Mouse (Mus musculus) embryonic fibroblast, embryonic 13.5 days (primary cell): ENCODE measurements around the gene Bnip1. TPM values are rescaled to one million over a fixed set of nuclear protein-coding genes. Genes with fewer than 3 reads are reported as not detected.

Experiments
- H3K27ac ChIP-seq: 2 replicates; pipeline ENCODE4 v1.5.1; 2012; ENCODE audit warnings: low read length, control low read depth, inconsistent platforms; ENCODE audit not compliant: insufficient read depth
- H3K4me1 ChIP-seq: 2 replicates; pipeline ENCODE4 v1.6.1; 2011; ENCODE audit warnings: low read length; ENCODE audit not compliant: control insufficient read depth, insufficient read depth
- H3K4me3 ChIP-seq: 2 replicates; pipeline ENCODE4 v1.5.1; 2011; ENCODE audit warnings: mild to moderate bottlenecking, control low read depth, low read length; ENCODE audit not compliant: insufficient read depth
- CTCF ChIP-seq: IDR thresholded peaks from 2 replicates; pipeline ENCODE4 v1.5.1; 2011; ENCODE audit warnings: mild to moderate bottlenecking, control low read depth, low read length, moderate library complexity, borderline replicate concordance; ENCODE audit not compliant: insufficient read depth
- POLR2A ChIP-seq: IDR thresholded peaks from 2 replicates; pipeline ENCODE4 v1.6.1; 2011; ENCODE audit warnings: low read depth, mild to moderate bottlenecking, control low read depth, low read length, moderate library complexity
- polyA plus RNA-seq: library from polyadenylated mRNA; stranded (reverse); fragments of >200 nt; gene quantifications from 2 replicates; pipeline ENCODE4 v1.2.4, GENCODE M21; 2011; ENCODE audit warnings: low read depth; ENCODE audit not compliant: missing spikeins, insufficient read length

Bnip1 gene
- polyA plus RNA-seq = 22.8 and 22.9 TPM in 2 replicates

DNA sequence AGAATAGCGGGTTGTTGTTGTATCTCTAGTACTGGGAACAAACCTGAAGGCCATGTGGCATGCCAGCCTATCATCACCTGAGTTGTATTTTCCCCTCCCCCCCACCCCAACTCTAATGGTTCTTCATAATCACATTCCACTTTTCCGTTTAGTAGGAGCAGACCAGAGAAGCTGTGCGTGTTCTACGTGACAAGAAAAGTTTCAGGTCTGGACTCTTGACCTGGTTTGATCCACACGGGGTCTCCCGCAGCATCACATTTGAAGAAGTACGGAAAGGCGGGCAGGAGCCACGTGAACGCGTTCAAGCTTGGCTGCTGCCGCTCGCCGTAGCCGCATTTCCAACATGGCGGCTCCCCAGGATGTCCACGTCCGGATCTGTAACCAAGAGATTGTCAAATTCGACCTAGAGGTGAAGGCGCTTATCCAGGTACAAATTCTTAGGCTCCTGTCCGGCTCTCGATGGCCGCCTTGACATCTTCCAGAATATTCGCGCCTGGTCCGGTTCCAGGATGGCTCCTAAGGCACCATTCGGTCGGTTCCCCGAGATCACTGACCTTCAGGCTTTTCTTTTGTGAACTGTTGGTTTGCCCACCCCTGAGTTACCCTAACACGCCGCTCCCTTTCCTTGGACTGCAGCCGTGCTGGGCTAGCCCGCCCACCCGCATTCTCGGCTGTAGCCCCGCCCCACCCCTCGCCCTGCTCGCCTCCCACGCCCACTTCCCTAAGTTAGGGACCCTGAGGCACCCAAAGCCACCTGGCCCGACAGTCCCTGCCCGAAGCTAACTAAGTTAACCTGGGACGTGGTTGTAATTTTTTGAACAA, at the start of gene Bnip1:
Bnip1 (plus strand) TSS at position 317 of the 822 bp plus-strand sequence.
- H3K4me3 ChIP-seq = peak within 1 kb of the TSS; percentile 80
- peaks cover 2% of the 10 kb centered on the region for H3K4me1 ChIP-seq
- peak within 1 kb of the TSS; percentile 60; the same call in 1 of the 2 replicates for H3K27ac ChIP-seq
- TF ChIP-seq POLR2A (peak; percentile 49), CTCF (no peak)

GRCm38 (mm10) chr17:26742581-26742980, 38.3 kb upstream of the Bnip1 start:
- Histone ChIP-seq H3K4me3 (no peak overlapping the region), H3K4me1 (no peaks in the 10 kb centered on the region), H3K27ac (no peak overlapping the region)
- TF ChIP-seq POLR2A = no peak
- no peak for TF ChIP-seq CTCF

GRCm38 (mm10) chr17:26743294-26743693, 37.6 kb upstream of the Bnip1 start:
- Histone ChIP-seq H3K4me1 (no peaks in the 10 kb centered on the region), H3K4me3 (no peak overlapping the region), H3K27ac (no peak overlapping the region)
- TF ChIP-seq POLR2A (no peak), CTCF (no peak)

DNA sequence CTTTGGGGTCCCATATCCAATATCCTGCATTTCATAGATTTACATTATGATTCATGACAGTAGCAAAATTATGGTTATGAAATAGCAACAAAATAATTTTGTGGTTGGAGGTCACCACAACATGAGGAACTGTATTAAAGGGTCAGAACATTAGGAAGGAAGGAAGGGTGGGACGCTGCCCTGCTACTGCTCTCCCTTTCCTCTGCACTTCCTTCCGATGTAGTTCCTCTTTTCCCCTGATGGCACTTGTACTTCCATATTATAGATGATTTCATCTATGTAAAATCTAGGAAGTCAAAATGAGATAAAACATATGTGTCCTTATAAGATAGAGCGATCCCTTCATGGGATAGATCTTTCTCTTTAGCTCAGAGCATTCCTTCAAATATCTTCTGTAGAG, 30.9 kb upstream of the Bnip1 start:
- H3K27ac ChIP-seq = no peak overlapping the region
- TF ChIP-seq POLR2A (no peak), CTCF (no peak)
- H3K4me1 ChIP-seq = no peaks in the 10 kb centered on the region
- H3K4me3 ChIP-seq = no peak overlapping the region

DNA sequence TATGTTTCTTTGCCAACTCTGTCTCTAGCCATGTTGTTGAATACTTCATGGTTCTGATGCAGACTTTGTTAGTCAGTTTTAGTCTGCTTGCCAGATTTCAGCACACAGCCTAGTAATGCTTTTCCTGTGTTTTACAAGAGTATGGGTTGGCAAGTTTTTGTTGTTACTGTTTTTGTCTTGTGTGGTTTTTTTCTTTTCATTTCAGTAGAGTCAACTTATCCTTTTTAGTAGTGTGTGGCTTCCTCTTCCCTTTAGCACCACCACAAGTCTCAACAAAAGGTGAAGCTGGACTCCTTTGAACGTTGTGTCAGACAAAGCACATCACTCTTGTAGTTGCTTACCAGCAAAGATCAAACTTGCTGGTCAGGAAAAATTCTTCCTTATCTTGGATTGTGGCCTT, 28.6 kb upstream of the Bnip1 start:
- TF ChIP-seq CTCF (no peak), POLR2A (no peak)
- no peak overlapping the region for H3K27ac ChIP-seq
- no peak overlapping the region for H3K4me3 ChIP-seq
- H3K4me1 ChIP-seq = no peaks in the 10 kb centered on the region

DNA sequence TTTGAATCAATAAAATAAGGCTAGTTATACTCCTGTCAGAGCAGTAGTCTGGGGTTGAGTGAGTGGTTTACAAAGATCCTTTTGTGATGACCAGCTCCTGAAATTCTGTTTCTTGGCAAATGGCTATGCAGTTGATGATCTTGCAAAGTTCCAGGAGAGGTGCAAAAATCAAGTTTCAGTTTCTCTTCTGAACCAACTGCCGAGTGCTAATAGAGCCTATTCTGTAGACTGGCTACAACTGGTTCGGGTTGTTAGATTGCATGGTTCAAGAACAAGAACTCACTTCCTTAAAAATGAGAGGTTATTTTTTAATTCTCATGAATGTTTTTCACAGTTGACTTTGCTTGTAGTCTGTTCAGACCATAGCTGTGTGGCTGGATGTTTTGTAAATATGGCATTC, 27.4 kb upstream of the Bnip1 start:
- no peak overlapping the region for H3K4me3 ChIP-seq
- H3K4me1 ChIP-seq = no peaks in the 10 kb centered on the region
- no peak for TF ChIP-seq POLR2A
- TF ChIP-seq CTCF = no peak
- no peak overlapping the region for H3K27ac ChIP-seq

DNA sequence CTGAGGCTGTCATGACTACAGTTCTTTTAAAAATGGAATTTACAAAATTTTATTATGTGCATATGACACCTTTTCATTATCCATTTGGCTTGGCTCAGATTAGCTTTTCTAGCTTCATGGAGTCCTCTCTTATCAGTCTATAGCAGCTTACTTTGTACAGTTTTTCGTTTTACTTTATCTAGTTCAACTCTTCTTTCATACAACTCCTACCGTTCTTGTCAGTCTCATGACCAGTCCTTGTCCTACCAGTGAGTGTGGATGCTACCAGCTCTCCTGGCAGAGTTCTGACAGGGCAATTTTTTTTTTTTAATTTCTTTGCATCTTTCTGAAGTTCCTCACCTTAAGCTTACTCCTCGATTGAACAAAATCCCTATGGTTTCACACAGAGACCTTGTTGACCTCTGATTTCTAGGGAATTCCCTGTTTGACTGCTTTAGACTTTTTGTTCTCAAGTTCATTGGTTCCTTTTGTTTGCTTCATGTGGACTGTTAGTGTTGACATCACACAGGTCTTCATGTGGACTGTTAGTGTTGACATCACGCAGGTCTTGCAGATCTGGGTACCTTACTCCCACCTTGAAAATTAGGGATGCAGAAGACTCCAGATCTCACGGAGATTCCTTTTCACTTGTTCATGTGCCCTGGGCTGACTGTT, 13.6 kb upstream of the Bnip1 start:
- TF ChIP-seq CTCF = no peak
- no peak for TF ChIP-seq POLR2A
- no peak overlapping the region for H3K27ac ChIP-seq
- H3K4me3 ChIP-seq = no peak overlapping the region
- no peaks in the 10 kb centered on the region for H3K4me1 ChIP-seq

GRCm38 (mm10) chr17:26767754-26768124, 13.1 kb upstream of the Bnip1 start:
- Histone ChIP-seq H3K4me3 (no peak overlapping the region), H3K4me1 (no peaks in the 10 kb centered on the region), H3K27ac (no peak overlapping the region)
- TF ChIP-seq POLR2A (no peak), CTCF (no peak)

DNA sequence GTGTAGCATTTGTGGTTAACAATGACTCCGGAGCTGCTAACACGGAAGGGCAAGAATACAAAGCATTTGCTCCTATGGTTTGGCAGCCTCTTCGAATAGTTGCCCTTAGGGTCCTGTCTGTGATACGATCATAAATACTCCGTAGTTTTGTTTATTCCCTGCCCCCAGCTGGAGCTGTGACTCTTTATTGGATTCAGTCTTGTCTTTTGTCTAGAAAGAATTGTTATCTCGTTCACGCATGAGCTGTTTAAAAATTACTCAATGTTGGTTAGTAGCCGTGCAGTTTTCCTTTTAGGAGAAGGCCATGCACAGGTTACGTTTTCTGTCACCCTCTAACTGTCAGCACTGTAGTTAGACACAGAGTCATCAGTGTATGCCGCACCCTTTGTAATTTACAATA, 4.7 kb upstream of the Bnip1 start:
- Histone ChIP-seq H3K4me3 (no peak overlapping the region), H3K27ac (no peak overlapping the region)
- TF ChIP-seq POLR2A (no peak), CTCF (no peak)

GRCm38 (mm10) chr17:26778001-26778400, 2.9 kb upstream of the Bnip1 start:
- Histone ChIP-seq H3K27ac (no peak overlapping the region), H3K4me3 (no peak overlapping the region), H3K4me1 (peaks cover 2% of the 10 kb centered on the region)
- TF ChIP-seq CTCF = no peak
- TF ChIP-seq POLR2A = no peak

More for the DNA sequence above, 4.7 kb upstream of the Bnip1 start:
- H3K4me1 ChIP-seq = no peaks in the 10 kb centered on the region; the same call in 1 of the 2 replicates
